Mouse (Mus musculus) liver, embryonic 11.5 days (tissue): ENCODE data around the gene Dnah7c. TPM values are rescaled to one million over a fixed set of nuclear protein-coding genes. Genes with fewer than 3 reads are reported as not detected.

Experiments
- ATAC-seq: fragments of 200-750 bp; cut with Nextera tagmentation; replicated peaks from 2 replicates; pipeline ENCODE4 v1.8.0; 2017; ENCODE audit warnings: moderate number of reproducible peaks, mild to moderate bottlenecking, moderate TSS enrichment, moderate library complexity; ENCODE audit not compliant: low FRiP score
- DNase-seq: peaks from one replicate; pipeline ENCODE4 v3.0.0-alpha.2; 2017; ENCODE audit warnings: low spot score
- H3K27ac ChIP-seq: fragments of 300-500 bp; sonication (generic); 2 replicates; pipeline ENCODE4 v1.5.1; 2014; ENCODE audit warnings: mild to moderate bottlenecking, low read depth, low read length, control low read depth
- H3K27me3 ChIP-seq: fragments of 300-500 bp; sonication (generic); replicated peaks from 2 replicates; pipeline ENCODE4 v1.6.1; 2014; ENCODE audit warnings: low read length, mixed read lengths; ENCODE audit not compliant: control insufficient read depth, insufficient read depth
- H3K36me3 ChIP-seq: fragments of 300-500 bp; sonication (generic); 2 replicates; pipeline ENCODE4 v1.6.1; 2014; ENCODE audit warnings: mild to moderate bottlenecking, low read length, moderate library complexity, mixed read lengths; ENCODE audit not compliant: control insufficient read depth, insufficient read depth
- H3K4me1 ChIP-seq: fragments of 300-500 bp; sonication (generic); replicated peaks from 2 replicates; pipeline ENCODE4 v1.6.1; 2014; ENCODE audit warnings: low read length, mixed read lengths; ENCODE audit not compliant: control insufficient read depth, insufficient read depth
- H3K4me2 ChIP-seq: fragments of 300-500 bp; sonication (generic); 2 replicates; pipeline ENCODE4 v1.6.1; 2014; ENCODE audit warnings: mild to moderate bottlenecking, control low read depth, moderate library complexity
- H3K4me3 ChIP-seq: fragments of 300-500 bp; sonication (generic); 2 replicates; pipeline ENCODE4 v1.5.1; 2014; ENCODE audit warnings: low read depth, low read length, control low read depth
- H3K9ac ChIP-seq: fragments of 300-500 bp; sonication (generic); 2 replicates; pipeline ENCODE4 v1.6.1; 2014; ENCODE audit warnings: low read depth, low read length, control low read depth
- H3K9me3 ChIP-seq: fragments of 300-500 bp; sonication (generic); 2 replicates; pipeline ENCODE4 v1.6.1; 2016; ENCODE audit warnings: low read length, inconsistent platforms, mixed read lengths; ENCODE audit not compliant: control insufficient read depth
- WGBS: fragments of 180-500 bp; shearing (Covaris S2); extraction: QIAGEN DNeasy Blood & Tissue Kit; methylation state at CpG from one replicate; pipeline ENCODE4 v1.1.7; 2014; 5-methylcytosine and 5-hydroxymethylcytosine counted together
- polyA plus RNA-seq: library from polyadenylated mRNA; unstranded; fragments of >200 nt; fragmentation: Nextera tagmentation; extraction: Ambion mirVana; gene quantifications from 2 replicates; pipeline ENCODE4 v1.2.1, GENCODE M21; 2014

Dnah7c gene
- polyA plus RNA-seq, 1 experiment from 2014 or later, result 0.04 TPM

DNA sequence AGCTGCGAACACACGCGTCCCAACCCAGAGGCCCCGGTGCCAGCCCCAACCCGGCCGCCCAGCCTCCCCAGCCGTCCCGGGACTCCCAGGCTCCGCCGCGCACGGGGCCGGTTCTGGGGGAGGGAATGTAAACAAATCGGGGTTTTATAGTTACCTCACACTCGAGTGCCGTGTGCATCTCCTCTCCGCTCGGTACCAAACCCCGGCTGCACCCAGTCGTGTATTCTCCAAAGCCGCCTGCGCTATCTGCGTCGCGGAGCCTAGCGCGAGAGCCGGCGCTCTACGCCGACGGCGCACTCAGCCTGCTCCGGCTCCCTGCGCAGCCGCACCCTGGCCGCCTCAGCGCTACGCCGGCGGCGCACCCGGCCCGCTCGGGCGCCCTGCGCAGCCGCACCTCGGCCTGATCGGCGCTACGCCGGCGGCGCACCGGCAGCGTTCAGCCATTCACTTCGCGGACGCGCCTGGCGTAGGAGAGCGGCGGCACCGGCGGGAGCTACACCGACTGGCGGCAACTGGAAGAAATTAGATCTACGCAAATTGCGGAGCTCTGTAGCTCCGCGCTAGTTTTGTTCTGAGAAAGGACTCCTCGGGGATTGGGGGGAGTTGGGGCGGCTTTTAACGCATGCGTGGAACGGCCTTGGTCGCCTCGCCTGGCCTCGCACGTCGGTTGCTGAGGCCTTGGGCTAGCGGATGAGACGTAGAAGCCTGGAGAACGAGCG, 428.1 kb downstream of the Dnah7c start:
- H3K27me3 ChIP-seq, result no peaks in the 10 kb centered on the region
- peak overlapping the region; percentile 97 for H3K27ac ChIP-seq
- H3K4me1 ChIP-seq, result peaks cover 3% of the 10 kb centered on the region; the same call in 1 of the 2 replicates
- ATAC-seq, result peak; percentile 92
- DNase-seq, result peak; percentile 96
- H3K4me3 ChIP-seq, result peak overlapping the region; percentile 94
- H3K36me3 ChIP-seq, result no peaks in the 10 kb centered on the region
- H3K4me2 ChIP-seq, result peak overlapping the region; percentile 67
- WGBS, result under 1% methylated on average over 84 of the region's 86 CpGs
- H3K9me3 ChIP-seq, result no peaks in the 10 kb centered on the region
- peak overlapping the region; percentile 97 for H3K9ac ChIP-seq

GRCm38 (mm10) chr1:46854036-46854900, 428.9 kb downstream of the Dnah7c start:
- Histone ChIP-seq H3K27ac (peak overlapping the region; percentile 97), H3K27me3 (no peaks in the 10 kb centered on the region), H3K4me1 (peaks cover 3% of the 10 kb centered on the region; the same call in 1 of the 2 replicates), H3K36me3 (no peaks in the 10 kb centered on the region), H3K9ac (peak overlapping the region; percentile 97), H3K9me3 (no peaks in the 10 kb centered on the region), H3K4me3 (peak overlapping the region; percentile 94), H3K4me2 (peak overlapping the region; percentile 57)
- WGBS, result 32% methylated on average over 18 of the region's 18 CpGs
- ATAC-seq (peak; percentile 66), DNase-seq (no peak)

DNA sequence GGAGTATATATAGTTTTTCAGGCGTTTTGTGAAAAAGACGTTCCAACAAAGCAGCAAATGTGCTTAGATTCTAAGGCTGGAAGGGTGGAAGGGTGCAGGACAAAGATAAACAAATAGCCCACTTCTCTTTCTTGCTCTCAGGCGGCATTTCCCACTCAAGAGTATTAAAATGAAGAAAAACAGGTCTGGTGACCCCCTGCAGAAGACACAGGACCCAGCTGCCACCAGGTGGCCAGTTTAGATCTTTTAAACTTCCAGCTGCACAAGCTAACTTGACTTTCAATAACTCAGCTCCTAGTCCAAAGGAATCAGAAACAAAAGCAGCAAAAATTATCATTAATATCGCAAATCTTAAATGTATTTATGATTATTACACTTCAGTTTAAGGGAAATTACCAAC, 431.1 kb downstream of the Dnah7c start:
- 48% methylated on average over 4 of the region's 4 CpGs for WGBS
- ATAC-seq (no peak), DNase-seq (no peak)

More for the DNA sequence above, 431.1 kb downstream of the Dnah7c start:
- H3K4me2 ChIP-seq, result no peak overlapping the region
- H3K9ac ChIP-seq, result no peak overlapping the region
- H3K36me3 ChIP-seq, result no peaks in the 10 kb centered on the region
- no peaks in the 10 kb centered on the region for H3K9me3 ChIP-seq
- no peak overlapping the region for H3K27ac ChIP-seq
- no peaks in the 10 kb centered on the region; the same call in 1 of the 2 replicates for H3K4me1 ChIP-seq
- no peak overlapping the region for H3K4me3 ChIP-seq
- no peaks in the 10 kb centered on the region for H3K27me3 ChIP-seq
